Mouse (Mus musculus) gastrocnemius, postnatal 25 days (tissue): ENCODE data around the gene Pdzd2. TPM values are rescaled to one million over a fixed set of nuclear protein-coding genes. Genes with fewer than 3 reads are reported as not detected.
A peak's percentile ranks its signal among the peaks of the same experiment; 100 is the strongest.
"Not testable (repeated sequence)": the region's sequence is repeated elsewhere in the genome, so short reads cannot be mapped to it uniquely, and the experiment has no call there.

Experiments used
- DNase-seq: peaks from one replicate; pipeline ENCODE4 v3.0.0; 2022
- total RNA-seq, 2 experiments: library from RNA; stranded (reverse); gene quantifications; 1 replicate in 1 of 2; 2 replicates in 1 of 2; pipeline ENCODE4 v1.2.3; 2021

Gene Pdzd2
- total RNA-seq, 2 experiments from 2014 or later, result 18.9 to 19.3 TPM

DNA sequence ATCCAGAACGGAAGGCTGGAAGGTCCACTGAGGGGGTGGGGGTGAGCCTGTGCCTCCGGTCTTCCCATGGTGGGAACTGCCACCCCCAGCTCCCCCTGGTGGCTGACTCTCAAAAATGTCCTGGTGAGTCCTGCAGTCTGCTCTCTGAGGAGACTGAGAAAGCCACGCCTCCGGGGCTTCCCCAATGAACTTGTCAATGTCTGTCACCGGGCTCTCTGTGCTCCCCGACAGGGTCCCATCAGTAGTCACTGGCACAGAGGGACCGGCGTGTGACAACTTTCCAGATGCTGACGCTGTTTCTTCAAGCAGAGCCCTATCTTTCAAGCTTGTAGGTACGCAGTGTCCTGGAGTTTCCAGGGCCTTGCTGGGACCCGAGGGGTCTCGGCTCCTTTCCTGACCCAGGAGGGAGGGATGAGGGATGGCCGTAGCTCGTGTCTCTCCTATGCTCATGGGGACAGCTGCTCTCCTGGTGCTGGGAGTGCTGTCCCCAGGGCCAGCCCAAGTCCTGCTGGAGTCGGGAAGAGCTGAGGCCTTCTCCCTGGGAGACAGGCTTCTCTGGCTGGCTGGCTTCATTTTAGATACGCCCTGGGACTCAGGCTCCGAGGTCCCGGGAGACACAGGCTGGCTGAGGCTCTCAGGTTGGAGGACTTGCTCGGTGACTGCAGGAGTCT, 363.9 kb downstream of the Pdzd2 start:
- peak; percentile 81 for DNase-seq

DNA sequence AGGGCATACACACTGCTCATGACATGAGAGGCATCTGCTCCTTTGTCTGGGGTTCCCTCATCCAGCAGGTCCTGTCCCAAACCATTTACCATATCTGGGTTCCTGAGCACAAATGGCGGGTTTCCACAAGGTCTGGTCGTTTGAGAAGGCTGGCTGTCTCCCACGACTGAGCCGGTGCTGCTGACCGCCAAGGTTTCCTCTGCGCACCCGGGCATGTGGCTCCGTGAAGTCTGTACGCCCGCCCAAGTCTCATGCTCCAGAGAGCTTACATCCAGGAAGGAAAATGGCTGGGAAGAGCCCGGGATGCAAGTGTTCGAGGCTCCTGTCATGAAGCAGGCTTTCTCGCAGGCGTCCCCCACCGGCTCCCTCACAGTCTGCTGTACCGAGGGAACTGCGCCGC, 364.8 kb downstream of the Pdzd2 start:
- no peak for DNase-seq

DNA sequence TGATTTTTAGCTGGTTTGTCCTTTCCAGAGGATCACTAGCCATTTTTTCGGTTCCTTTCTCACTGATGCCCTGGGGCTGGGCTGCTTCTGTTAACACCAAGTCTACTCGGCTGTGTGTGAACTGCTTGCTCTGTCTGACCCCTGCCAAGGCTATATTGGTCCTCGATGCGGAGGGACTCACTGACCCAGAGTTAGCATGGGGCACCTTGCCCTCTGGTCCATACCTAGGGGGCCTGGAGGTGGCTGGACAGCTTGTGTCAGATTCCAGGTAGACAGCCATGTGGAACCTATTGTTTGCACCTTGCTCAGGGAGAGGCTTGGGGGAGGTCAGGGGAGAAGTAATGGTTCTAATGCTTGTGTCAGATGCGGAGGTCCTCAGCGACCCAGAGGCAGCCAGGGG, 365.8 kb downstream of the Pdzd2 start:
- no peak for DNase-seq

DNA sequence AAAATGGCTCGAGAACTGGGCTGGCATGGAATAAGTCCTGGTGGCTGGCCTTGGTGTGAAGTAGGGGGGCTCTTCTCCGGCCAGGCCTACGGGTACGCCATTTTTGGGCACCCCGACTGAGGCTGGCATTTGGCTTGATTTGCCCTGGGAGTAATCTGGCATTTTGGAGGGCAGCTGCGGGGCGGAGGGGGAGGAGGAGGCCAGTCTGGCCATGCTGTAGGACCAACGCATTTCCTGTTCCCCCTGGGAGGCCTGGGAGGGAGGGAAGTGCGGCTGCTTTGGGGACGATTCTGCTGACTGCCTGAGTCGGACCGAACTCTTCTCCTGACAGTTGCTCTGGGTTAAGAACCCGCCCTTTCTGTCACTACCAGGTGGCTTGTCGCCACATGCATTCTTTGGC, 366.2 kb downstream of the Pdzd2 start:
- DNase-seq, result no peak

DNA sequence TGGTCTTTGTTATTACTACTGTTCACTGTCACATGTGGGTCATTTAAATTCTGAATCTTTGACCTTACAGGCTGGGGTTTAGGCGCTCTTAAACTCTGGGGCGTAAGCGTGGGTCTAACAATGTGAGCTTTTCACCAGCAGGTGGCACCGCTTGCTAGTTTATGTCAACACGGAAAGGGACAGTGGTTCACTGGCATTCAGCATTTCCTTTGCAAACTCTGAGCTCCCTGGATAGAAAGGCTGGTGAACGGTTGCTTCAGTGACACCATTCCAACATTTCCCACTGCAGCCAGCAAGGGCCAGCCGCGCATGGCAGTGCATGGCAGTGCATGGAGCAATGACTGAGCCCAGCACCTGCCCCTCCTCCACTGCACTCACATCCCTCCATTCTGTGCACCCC, 368.5 kb downstream of the Pdzd2 start:
- DNase-seq, result peak; percentile 49

DNA sequence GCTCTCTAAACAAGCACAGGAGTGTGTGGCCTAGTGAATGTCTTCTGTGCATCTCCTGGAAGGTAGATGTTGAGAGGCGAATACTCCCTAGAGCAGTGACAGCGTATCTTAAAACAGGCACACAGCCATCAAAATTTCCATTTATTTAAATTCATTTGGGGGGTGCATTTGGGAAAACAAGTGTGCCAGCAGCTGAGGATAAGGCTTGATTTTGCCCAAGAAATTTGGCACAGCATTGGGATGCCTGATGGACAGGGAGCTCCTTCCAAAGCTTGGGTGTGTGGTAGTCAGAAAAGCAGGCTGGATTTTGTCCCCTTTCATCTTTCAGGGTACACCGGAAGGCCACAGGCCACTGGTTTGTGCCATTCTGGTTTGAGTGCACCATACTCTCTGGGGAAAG, 369.6 kb downstream of the Pdzd2 start:
- no peak for DNase-seq

DNA sequence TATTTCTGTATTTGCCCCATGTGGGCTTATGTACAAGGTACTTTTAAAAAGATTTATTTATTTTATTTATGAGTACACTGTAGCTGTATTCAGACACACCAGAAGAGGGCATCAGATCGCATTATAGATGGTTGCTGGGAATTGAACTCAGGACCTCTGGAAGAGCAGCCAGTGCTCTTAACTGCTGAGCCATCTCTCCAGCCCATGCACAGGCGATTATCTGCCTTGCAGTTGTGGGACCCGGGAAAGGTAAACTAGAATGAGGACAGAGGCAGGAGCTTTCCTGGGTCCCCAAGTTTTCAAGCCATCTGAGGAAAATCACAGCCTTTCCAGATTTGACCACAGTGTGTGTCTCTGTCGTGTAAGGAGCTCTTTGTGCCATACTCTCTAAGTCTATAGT, 370.9 kb downstream of the Pdzd2 start:
- no peak for DNase-seq

DNA sequence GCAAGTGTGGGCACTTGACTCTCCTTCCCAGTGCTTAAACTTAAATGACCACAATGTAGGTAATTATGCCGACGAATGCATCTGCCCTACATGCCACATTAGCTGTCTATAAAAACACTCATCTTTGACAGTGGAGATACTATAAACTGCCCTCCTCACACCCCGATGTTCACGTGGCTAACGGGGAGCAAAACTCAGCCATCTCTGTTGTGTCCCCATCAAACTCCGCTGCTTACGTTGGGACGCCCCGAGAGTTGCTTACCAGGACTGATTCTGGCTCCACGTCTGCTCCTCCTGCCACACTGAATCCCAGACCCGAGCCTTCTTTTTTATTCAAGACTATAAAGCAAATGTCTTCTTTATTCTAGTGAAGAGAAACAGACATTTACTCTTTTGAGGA, 371.4 kb downstream of the Pdzd2 start:
- no peak for DNase-seq

DNA sequence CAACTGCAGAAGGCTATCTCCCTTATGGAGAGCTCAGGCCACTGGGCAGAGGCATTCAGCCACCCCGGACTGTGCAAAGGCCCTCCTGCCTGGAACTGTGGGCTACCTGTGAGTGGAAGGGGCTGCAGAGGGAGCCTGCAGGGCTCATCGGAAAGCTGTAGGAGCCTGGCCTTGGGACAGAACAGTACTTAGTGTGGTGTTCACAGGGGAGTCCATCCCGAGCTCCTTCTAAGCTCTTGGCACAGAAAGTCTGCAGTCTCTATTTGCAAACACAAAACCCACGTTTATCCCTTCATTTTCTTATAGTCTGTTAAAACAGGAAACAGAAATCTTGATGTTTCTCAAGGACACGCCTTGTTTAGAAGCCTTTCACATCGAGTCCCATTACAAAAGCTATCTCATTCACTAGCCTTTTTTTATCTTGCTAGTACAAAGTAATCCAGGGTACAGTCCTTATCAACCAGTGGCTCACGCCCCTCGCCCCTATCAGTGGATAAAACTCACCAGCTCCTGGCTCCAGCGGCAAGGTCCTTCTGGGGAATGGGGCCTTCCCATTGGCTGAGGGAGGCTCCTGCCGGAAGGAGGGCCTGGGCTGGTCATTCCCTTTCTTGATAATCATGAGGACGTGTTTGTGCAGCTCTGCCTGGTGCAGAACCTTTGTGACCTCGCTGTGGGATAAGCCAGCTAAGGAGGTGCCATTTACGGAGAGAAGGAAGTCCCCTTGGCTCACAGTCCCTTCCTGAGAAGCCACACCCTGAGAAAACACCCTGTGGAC, 372.2 kb downstream of the Pdzd2 start:
- no peak for DNase-seq

DNA sequence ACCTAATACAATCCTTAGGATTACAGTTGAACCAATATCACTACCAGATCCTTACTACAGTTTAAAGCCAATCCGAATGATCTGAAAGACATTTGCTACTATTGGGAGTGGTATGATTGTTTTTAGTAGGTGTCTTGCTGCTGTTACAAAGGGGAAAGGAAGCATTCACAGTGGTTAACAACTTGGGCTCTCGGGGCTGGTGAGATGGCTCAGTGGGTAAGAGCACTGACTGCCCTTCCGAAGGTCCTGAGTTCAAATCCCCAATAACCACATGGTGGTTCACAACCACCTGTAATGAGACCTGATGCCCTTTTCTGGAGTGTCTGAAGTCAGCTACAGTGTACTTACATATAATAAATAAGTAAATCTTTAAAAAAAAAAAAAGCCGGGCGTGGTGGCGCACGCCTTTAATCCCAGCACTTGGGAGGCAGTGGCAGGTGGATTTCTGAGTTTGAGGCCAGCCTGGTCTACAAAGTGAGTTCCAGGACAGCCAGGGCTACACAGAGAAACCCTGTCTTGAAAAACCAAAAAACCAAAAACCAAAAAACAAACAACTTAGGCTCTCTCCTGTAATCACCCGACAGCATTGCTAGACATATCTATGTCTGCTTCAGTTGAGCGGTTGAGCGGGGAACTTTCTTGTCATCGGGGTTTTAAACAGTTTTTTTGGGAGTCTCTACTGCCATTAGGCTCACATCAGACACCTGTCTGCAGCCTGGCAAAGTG, 373.0 kb downstream of the Pdzd2 start:
- DNase-seq, result not testable (repeated sequence)

DNA sequence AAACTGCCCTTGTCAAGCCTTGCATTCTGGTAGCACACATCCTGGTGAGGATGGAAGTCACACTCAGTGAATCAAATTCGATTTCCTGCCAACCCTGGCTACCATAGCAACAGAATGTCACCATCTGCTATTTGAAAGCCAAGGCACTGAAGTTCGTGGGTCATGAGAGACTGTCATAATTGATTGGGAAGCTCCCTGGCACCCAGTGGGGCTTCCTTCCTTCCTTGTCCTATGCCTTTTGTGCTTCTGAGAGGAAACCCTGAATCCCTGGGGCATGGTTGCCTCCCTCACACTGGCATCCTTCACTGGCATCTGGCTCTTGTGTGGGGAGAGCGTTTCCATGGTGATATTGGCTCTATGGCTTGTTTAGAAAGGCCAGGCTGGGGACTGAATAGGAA, 373.7 kb downstream of the Pdzd2 start:
- DNase-seq, result no peak

DNA sequence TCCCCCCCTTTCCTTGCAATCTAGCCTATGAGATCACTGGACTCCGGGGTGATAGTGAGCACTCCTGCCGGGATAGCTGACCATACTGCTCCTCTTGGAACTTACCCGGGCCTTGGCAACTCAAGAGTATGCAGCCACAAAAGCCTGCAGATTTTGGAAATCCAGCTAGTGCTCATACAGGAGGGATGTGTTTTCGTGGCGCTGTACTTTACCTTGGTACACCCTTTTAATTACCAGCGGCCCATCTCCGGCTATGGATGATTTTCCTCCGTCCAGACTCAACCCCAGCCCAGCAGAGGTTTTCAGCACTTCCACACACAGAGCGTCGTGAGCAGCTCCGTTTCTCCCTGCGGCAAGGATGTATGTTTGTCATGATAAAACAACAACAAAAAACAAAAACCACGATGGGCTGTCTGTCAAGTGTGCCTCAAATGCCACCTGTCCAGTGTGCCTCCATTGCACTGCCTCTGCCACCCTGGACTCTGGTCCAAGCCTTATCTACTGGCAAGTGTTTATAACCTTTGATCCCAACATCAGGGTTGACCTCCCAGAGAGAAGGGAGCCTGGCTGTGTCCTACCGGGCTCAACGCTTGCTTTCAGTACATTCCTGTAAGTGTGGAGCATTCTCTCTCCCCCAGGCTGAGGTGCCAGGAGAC, 374.2 kb downstream of the Pdzd2 start:
- no peak for DNase-seq

DNA sequence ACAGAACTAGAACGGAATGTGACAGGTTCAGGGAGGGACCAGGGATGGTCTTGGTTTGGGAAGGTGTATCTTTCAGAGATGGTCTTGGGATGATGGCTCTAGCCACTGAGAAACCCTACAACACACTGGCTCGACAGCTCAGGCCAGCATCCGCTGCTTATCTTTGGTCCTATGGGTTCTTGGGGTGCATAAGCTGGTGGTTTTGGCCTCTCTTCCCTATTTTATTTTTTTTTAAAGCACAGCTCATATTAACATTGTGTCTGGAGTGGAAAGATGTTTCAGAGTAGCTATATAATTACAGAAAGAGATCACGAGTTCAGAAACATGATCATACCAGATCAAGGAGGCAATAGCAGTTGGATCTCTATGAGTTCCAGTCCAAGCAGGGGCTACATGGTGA, 375.6 kb downstream of the Pdzd2 start:
- no peak for DNase-seq

DNA sequence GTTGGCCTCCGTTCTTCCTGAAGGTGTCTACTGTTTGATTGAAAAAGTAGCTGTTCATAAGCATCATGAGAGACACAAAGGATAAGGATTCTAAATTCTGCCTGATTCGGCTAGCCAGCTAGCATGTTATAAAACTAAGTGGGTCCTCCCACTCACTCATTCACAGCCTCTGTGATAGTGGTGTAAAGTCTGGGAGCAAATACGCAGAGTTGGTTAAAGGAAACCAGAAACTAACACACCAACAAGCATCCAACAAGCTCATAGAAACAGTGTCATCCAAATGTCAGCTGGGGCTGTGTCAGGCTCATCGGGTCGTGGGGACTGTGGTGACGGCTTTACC, 377.1 kb downstream of the Pdzd2 start:
- DNase-seq, result no peak

DNA sequence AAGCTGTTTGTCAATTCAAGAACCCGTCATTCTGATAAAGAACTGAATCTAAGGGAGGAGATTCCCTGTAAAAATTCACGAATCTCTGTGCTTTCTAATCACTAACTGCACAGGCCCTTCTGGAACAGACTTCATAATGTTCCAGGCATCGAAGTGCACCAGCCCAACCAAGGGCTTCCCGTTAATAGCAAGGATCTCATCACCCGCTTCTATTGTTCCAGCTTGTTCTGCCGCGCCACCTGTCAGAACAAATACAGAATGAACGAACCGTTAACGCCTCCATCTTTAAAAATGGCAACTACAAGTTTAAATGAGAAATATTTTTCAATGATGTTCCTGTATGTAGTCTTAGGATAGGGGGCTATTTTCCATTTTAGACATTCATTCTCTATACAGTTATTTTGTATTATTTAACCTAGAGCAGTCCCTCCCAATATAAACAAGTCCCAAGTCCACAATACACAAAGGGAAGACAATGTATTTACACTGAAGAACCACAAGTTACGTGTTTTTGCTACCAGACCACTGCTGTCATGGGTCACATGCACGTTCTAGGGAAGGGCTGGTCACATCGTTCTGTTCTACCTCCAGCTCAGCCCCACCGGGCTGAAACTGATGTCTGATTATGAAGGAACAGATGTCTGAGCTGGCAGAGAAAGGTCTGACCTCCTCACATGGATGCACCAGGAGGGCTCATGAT, 377.6 kb downstream of the Pdzd2 start:
- no peak for DNase-seq

DNA sequence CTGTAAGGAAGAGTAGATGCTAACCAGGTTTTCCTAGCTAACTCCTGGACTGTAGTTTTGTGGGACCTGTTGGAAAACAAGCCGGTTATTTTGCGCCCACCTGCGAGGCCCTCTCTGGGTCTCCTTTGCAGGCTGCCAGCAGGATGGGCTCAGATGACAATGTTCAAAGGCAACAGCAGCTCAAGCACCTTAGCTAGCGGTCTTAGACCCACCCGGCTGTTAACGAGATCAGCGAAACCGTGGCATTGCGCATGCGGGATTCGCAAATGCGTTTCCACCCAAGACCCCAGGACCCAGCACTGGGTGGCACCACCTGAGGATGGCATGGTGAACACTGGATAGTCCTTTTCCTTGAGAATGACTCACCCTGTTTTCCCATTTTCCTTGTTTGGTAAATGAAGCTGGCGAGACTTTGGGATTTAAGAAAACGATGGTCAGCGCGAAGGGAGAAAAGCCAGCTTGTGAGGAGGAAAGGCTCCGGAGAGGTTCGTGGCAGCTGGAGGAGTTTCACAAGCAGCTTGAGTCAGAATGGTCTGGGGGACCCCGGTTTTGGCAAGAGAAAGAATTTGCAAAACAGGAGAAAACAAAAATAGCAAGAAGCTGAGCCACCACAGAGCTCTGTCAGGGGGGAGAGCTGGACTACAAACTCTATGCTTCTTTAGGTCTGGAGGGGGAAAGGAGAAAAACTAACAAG, 379.1 kb downstream of the Pdzd2 start:
- no peak for DNase-seq

DNA sequence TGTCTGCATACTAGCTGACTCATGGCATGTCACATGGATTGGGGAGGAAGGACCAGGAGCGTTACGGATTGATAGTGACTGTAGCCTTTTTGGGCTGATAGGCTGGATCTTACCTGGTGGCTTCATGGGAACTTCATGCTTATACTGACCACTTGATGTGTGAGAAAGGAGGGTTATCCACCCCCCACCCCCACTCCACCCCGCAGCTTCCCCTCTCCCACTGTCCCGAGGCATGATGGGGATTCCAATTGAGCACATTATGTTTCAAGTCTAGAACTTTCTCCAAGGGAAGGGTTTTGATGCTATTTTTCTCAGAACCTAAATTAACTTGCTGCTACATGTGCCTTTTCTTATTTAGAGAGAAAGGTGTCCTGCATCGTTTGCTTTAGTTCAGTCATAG, 381.3 kb downstream of the Pdzd2 start:
- no peak for DNase-seq

DNA sequence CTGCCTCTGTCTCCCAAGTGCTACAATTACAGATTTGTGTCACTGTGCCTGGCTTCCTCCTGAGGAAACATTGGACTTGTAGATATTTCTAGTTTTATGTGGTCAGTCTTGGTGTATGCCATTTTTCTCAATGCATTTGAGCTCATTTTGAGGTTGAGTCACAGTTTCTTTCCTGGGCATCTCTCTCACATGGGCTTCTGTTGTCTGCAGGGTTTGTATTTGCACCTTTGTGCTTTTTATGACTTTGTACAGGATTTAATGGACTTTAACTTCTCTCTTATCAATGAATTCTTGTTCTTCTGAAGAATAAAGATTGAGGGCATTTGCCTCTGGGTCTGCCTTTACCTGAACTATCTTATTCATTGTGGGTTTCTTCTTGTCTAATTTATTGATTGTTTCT, 382.3 kb downstream of the Pdzd2 start:
- no peak for DNase-seq

DNA sequence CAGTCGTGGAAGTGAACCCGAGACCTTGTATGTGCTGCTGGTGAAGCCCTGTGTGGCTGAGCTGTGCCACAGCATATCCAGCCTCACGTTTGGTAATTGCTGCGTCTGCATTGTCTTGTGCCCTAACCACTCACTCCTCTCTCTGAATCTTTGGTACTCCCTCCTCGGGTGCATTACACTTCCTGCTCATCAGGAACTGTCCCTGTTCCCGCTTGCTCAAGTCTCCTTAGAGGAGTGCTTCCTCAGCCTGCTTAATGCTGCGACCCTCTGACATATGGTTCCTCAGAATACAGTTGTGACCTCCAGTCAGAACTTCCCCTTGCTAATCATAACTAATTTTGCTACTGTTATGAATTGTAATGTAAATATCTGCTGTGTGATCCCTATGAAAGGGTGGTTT, 383.8 kb downstream of the Pdzd2 start:
- no peak for DNase-seq

DNA sequence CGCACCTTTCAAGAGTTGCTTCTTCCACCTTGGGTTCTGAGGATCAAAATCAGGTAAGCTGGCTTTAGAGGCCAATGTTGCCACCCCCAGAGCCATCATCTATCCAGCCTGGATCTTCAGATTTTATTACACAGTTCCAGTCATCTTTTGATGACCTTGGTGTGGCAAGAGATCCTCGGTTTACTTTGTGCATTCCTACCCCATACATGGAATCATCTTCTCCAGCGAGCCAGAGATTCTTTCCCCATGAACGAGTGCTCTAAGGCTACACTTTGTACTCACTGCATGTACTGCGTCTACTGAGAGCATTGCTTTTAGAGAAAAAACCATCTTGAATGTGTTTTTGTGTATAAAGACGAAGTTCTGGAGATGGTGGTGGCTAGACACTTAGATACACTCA, 384.5 kb downstream of the Pdzd2 start:
- no peak for DNase-seq

DNA sequence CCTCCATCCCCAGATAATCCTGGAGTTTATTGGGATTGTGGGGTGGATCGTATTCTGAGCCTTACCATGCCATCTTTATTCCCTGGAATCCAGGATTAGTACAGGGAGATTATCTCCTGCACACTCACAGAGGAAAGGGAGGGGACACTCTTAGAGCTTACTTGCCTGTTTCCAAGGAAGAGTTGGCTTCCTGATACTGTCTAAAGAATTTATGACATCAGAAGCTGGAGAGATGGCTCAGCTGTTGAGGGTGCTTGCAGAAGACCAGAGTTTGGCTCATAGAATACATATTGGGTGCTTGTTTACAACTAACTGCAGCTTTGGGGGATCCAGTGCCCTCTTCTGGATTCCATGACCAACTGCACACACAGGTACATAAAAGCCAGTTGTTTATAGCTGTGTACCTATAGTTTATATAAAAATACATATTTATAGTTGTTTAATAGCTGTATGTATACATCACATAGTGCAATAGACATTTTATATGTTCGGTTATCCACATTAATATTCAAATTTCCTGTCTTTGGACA, 385.4 kb downstream of the Pdzd2 start:
- no peak for DNase-seq
